Mouse (Mus musculus): Measurements from ENCODE around the gene Grasp.

Gene Grasp

DNA sequence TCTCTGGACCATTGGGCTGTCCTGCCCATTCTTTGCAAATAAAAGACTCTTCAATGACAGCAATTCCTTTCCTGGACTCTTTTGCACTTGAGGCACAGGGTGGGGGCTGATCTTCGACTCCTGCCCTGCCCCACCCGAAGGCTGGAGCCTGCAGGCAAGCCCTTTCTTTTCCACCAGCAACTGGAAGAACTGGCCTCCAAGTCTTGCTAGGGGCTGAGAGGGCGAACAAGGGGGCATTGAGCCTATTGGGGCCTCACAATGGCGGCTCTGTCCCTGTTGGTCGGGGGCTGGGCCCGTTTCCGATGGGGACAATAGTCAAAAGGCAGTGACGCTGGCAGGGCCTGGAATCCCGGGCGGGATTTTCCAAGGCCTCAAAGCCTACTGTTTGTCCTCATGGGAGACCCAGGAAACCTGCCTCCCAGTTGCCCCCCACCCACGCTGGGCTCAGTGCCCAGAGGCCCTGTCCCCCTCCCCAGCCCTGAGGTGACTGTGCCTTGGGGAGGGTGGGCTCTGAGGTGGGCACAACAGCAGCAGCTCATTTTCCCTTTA is 53.4 kb downstream of the Grasp start:
- no peak for DNase-seq

- no peak for DNase-seq
Measured at GRCm38 (mm10) chr15:101278589-101278988, 54.6 kb downstream of the Grasp start.

DNA sequence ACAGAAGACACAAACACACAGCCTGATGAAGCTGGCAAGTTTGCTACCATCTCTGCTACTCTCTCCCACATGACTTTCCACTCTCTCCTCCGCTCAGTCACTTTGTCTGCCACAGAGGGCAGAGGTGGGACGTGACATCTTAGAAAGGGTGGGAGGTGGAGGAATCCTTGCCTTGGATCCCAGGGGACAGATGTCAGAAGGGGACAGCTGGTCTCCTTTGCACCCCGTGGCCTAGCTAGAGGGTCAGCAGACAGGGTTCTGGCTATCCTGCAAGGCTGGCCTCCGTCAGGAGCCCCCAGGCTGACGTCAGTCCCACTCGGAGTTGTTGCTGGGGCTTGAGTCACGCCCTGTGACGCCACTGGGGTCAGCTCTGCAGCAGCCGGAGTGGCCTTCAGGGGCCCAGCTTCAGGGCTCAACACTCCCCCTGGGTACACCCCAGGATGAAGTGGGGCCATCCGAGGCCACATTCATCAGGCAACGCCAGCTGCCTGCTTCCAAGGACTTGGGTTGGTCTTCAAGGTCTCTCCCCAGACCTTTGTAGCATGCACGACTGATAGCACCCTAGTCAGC is 55.5 kb downstream of the Grasp start:
- DNase-seq = no peak
